Mouse (Mus musculus) kidney, embryonic 16.5 days (tissue): ENCODE measurements around the gene Vps18. TPM values are rescaled to one million over a fixed set of nuclear protein-coding genes. Genes with fewer than 3 reads are reported as not detected.

Experiments
- ATAC-seq: fragments of 200-750 bp; cut with Nextera tagmentation; 2 replicates; pipeline ENCODE4 v1.8.0; 2017; ENCODE audit warnings: moderate TSS enrichment; ENCODE audit not compliant: low FRiP score, low TSS enrichment
- H3K27ac ChIP-seq: fragments of 300-500 bp; sonication (generic); 2 replicates; pipeline ENCODE4 v1.5.1; 2014; ENCODE audit warnings: low read length
- H3K27me3 ChIP-seq: fragments of 300-500 bp; sonication (generic); 2 replicates; pipeline ENCODE4 v1.6.1; 2014; ENCODE audit warnings: low read length, control low read depth, mixed read lengths; ENCODE audit not compliant: insufficient read depth
- H3K36me3 ChIP-seq: fragments of 300-500 bp; sonication (generic); 2 replicates; pipeline ENCODE4 v1.6.1; 2014; ENCODE audit warnings: low read length, control low read depth, mixed read lengths; ENCODE audit not compliant: insufficient read depth
- H3K4me1 ChIP-seq: fragments of 300-500 bp; sonication (generic); 2 replicates; pipeline ENCODE4 v1.6.1; 2014; ENCODE audit warnings: low read length, control low read depth, mixed read lengths; ENCODE audit not compliant: insufficient read depth
- H3K4me2 ChIP-seq: fragments of 300-500 bp; sonication (generic); replicated peaks from 2 replicates; pipeline ENCODE4 v1.6.1; 2014; ENCODE audit warnings: low read depth, low read length
- H3K4me3 ChIP-seq: fragments of 300-500 bp; sonication (generic); 2 replicates; pipeline ENCODE4 v1.5.1; 2014; ENCODE audit warnings: mild to moderate bottlenecking, low read length
- H3K9ac ChIP-seq: fragments of 300-500 bp; sonication (generic); replicated peaks from 2 replicates; pipeline ENCODE4 v1.6.1; 2014; ENCODE audit warnings: low read length
- H3K9me3 ChIP-seq: fragments of 300-500 bp; sonication (generic); 2 replicates; pipeline ENCODE4 v1.6.1; 2016; ENCODE audit warnings: low read length, control low read depth
- WGBS: fragments of 180-500 bp; shearing (Covaris S2); extraction: QIAGEN DNeasy Blood & Tissue Kit; methylation state at CpG from one replicate; pipeline ENCODE4 v1.1.7; 2014; 5-methylcytosine and 5-hydroxymethylcytosine counted together
- polyA plus RNA-seq: library from polyadenylated mRNA; unstranded; fragments of >200 nt; fragmentation: Nextera tagmentation; extraction: Ambion mirVana; gene quantifications from 2 replicates; pipeline ENCODE4 v1.2.1, GENCODE M21; 2015

Vps18 gene
- polyA plus RNA-seq, 1 experiment from 2014 or later, result 23.0 TPM

DNA sequence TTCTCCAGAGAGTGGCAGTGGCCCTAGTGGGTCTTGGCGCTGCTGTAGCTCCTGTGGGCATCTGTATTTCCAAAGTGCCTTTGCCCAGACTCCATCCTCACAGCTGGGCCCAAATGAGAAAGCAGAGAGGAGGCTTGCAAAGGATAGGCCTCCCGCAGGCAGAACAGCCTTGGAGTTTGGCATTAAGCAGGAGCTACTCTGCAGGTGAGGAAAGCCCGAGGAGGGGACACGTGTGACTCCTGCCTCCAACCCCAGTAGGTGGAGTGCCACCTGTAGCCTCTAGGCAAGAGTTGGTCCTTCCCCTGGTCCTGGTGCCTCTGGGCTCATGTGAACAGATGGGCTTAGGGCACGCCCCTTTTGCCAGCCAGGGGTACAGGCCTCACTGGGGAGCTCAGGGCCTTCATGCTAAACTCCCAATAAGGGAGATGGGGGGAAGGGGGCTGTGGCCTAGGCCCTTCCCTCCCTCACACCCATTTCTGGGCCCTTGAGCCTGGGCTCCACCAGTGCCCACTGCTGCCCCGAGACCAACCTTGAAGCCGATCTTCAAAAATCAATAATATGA is 46.5 kb downstream of the Vps18 start:
- no peak overlapping the region for H3K27ac ChIP-seq
- H3K36me3 ChIP-seq, result no peaks in the 10 kb centered on the region
- WGBS, result 77% methylated on average over 7 of the region's 7 CpGs
- H3K27me3 ChIP-seq, result peaks cover 19% of the 10 kb centered on the region
- peak overlapping the region; percentile 1; the same call in 1 of the 2 replicates for H3K4me2 ChIP-seq
- ATAC-seq, result no peak
- no peak overlapping the region for H3K4me3 ChIP-seq
- H3K9ac ChIP-seq, result no peak overlapping the region
- H3K4me1 ChIP-seq, result peaks cover 5% of the 10 kb centered on the region; the same call in 1 of the 2 replicates
- no peaks in the 10 kb centered on the region for H3K9me3 ChIP-seq

DNA sequence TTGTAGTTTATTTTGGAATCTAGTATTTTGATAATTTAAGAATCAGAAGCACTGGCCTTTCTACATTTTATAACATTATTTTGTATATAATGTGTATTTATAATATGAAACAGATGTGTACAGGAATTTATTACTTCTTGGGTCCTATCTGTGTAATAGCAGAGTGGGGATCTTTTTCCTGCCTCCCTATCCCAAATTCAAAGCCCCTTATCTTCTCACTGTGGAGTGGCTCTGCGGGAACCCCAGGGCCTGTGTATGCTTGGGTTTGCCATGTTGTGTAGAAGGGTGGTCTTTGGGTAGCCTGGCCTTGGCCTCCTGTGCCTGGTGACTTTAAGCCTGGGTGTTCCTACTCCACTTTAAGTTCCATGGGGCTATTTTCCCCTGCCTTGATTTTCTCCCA is 47.0 kb downstream of the Vps18 start:
- peak overlapping the region; percentile 61; the same call in 1 of the 2 replicates for H3K27ac ChIP-seq
- no peak overlapping the region for H3K4me3 ChIP-seq
- ATAC-seq, result no peak
- H3K4me2 ChIP-seq, result no peak overlapping the region
- no peaks in the 10 kb centered on the region for H3K9me3 ChIP-seq
- WGBS, result 75% methylated on average over 1 of the region's 1 CpGs
- no peak overlapping the region for H3K9ac ChIP-seq
- peaks cover 14% of the 10 kb centered on the region; the same call in 1 of the 2 replicates for H3K27me3 ChIP-seq
- no peaks in the 10 kb centered on the region for H3K36me3 ChIP-seq
- peaks cover 5% of the 10 kb centered on the region; the same call in 1 of the 2 replicates for H3K4me1 ChIP-seq

DNA sequence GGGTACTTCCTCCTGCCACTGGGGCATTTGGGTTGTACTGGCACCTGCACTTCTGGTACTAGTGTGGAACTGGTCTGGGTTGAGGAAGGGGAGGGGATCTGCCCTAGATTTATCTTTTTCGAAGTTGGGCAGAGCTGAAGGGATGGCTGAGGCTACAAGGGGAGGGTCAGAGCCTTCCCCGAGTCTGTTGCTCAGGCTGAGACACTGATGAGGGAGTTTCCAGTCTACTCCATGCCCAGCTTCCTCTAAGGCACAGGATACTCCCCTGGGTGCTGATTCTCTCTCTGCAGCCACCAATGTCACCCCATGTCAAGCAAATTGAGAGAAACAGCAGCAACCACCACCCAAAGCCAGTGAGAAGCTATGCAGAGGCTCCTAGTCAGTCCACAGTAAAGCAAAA is 47.5 kb downstream of the Vps18 start:
- Histone ChIP-seq H3K4me2 (peak overlapping the region; percentile 26), H3K27me3 (peaks cover 9% of the 10 kb centered on the region; the same call in 1 of the 2 replicates), H3K9me3 (no peaks in the 10 kb centered on the region), H3K9ac (peak overlapping the region; percentile 14; the same call in 1 of the 2 replicates), H3K36me3 (no peaks in the 10 kb centered on the region), H3K4me1 (peaks cover 5% of the 10 kb centered on the region; the same call in 1 of the 2 replicates), H3K4me3 (no peak overlapping the region), H3K27ac (peak overlapping the region; percentile 61)
- WGBS, result 65% methylated on average over 2 of the region's 2 CpGs
- ATAC-seq, result no peak

DNA sequence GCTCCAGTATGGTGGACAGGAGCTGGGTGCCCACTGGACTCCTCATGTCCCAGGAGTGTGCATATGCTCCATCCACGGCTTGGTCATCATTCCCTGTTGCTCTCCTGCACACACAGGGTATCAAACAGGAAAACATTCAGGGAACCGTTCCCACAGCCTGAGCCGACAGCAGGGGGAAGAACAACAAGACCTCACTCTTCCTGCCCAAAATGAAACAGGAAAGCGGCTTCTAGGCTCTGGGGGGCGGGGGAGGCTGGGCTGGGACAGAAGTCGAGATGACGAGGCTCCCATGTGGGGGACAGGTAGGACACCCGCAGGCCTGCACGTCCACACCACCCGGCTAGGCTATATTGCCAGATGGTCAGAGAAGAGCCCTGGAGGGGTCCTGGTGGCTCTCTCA is 47.9 kb downstream of the Vps18 start:
- Histone ChIP-seq H3K36me3 (no peaks in the 10 kb centered on the region), H3K27me3 (peaks cover 6% of the 10 kb centered on the region; the same call in 1 of the 2 replicates), H3K4me1 (peaks cover 5% of the 10 kb centered on the region; the same call in 1 of the 2 replicates), H3K4me3 (no peak overlapping the region), H3K4me2 (peak overlapping the region; percentile 26), H3K9me3 (no peaks in the 10 kb centered on the region), H3K27ac (peak overlapping the region; percentile 61), H3K9ac (peak overlapping the region; percentile 14; the same call in 1 of the 2 replicates)
- peak; percentile 3; the same call in 1 of the 2 replicates for ATAC-seq
- WGBS, result 61% methylated on average over 10 of the region's 10 CpGs

DNA sequence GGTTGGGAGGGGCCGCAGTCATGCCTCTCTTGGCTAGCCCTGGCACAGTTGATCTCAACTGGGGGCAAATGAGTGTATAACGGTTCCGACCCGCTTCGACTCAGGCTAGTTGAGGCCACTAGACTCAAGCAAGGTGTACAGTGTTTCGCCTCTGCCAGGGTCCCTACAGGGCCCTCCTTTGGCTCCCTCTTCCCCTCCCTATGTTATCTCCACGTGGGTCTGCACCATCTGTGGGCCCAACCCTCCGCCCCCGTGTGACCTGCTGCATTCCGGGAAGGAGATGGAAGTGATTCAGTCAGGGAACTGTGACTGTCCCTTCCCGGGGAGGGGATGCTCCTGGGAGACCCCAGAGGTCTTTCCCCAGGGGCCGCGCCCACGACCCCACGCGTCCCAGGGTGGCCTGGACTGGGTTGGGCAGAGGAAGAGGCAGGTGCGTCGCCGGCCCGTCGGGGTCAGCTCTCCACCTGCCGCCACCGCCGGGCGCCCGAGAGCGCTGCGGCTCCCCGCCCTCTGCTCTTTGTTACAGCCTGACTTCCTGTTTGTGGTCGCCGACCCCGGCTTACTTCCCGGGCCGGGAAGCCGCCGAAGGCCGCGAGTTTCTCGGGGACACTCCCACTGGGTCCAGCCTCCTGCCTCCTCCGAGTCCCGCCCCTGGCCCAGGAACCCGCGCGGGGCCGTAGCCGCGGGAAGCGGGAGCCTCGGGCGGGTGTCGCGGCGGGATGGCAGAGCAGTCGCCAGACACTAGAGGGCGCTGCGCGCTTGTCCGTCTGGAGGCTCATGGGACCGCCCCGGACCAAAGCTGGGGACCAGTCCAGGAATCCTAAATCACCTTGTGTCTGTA is 49.1 kb downstream of the Vps18 start:
- H3K9ac ChIP-seq, result peak overlapping the region; percentile 76
- H3K27ac ChIP-seq, result peak overlapping the region; percentile 61
- peak overlapping the region; percentile 74 for H3K4me2 ChIP-seq
- no peaks in the 10 kb centered on the region for H3K36me3 ChIP-seq
- H3K27me3 ChIP-seq, result no peaks in the 10 kb centered on the region
- 8% methylated on average over 52 of the region's 60 CpGs for WGBS
- peaks cover 5% of the 10 kb centered on the region; the same call in 1 of the 2 replicates for H3K4me1 ChIP-seq
- ATAC-seq, result peak; percentile 89
- peak overlapping the region; percentile 60 for H3K4me3 ChIP-seq
- no peaks in the 10 kb centered on the region for H3K9me3 ChIP-seq

DNA sequence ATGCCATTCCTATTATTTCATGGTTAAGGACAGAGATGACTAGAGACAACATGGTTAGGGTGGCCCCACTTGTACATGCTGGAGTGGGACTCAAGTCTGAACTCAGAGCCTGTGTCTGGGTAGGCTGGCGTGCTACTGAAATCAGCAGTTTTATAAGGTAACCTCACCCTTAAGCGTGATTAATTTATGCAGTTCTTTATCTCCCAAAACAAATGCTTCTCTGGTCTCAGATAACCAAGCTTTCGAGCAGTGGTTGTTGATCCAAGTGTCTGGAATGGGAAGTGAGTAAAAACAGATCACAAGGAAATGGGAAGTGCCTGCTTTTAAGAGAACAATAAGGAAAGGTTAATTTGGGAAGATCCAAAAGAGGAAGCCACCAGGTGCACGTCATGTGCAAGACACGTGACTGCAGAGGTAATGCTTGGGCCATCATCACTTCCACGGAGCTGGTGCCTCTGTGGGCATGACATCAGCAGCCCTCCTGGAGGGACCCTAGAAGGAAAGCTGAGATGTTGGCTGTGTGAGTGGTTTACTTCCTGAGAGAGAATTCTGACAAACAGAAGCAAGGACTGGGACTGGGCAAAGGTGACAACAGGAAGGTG is 56.1 kb downstream of the Vps18 start:
- 0 out of 2 replicates have a peak, but pooled peaks have one; percentile 27 for ATAC-seq
- H3K36me3 ChIP-seq, result no peaks in the 10 kb centered on the region
- 31% methylated on average over 6 of the region's 6 CpGs for WGBS
- no peaks in the 10 kb centered on the region for H3K9me3 ChIP-seq
- no peaks in the 10 kb centered on the region; the same call in 1 of the 2 replicates for H3K27me3 ChIP-seq
- no peaks in the 10 kb centered on the region for H3K4me1 ChIP-seq
- no peak overlapping the region for H3K4me3 ChIP-seq
- H3K9ac ChIP-seq, result no peak overlapping the region
- no peak overlapping the region for H3K4me2 ChIP-seq
- no peak overlapping the region for H3K27ac ChIP-seq

Other genes starting within 250 kb of the Vps18 start
- gene Knl1, start 241.6 kb upstream of the Vps18 start, polyA plus RNA-seq, result 38.3 and 47.0 TPM in 2 replicates
- 50.7 and 51.8 TPM in 2 replicates for gene Rad51, start 175.9 kb upstream of the Vps18 start, polyA plus RNA-seq
- gene Rmdn3, start 131.7 kb upstream of the Vps18 start, polyA plus RNA-seq, result 46.4 and 47.0 TPM in 2 replicates
- gene Gchfr, start 121.0 kb upstream of the Vps18 start, polyA plus RNA-seq, result 34.5 and 38.8 TPM in 2 replicates
- gene Gm14137, start 114.2 kb upstream of the Vps18 start, polyA plus RNA-seq, result 0.56 and 0.85 TPM in 2 replicates
- 64.1 and 67.2 TPM in 2 replicates for gene Zfyve19, start 80.1 kb upstream of the Vps18 start, polyA plus RNA-seq
- gene Dnajc17, start 79.9 kb upstream of the Vps18 start, polyA plus RNA-seq, result 21.0 and 21.6 TPM in 2 replicates
- 1.0 and 1.2 TPM in 2 replicates for gene Ppp1r14d, start 58.8 kb upstream of the Vps18 start, polyA plus RNA-seq
- 48.9 and 49.4 TPM in 2 replicates for gene Spint1, start 51.4 kb upstream of the Vps18 start, polyA plus RNA-seq
- 1.8 and 2.3 TPM in 2 replicates for gene Rhov, start 17.5 kb upstream of the Vps18 start, polyA plus RNA-seq
- 12.9 and 13.5 TPM in 2 replicates for gene Dll4, start 37.0 kb downstream of the Vps18 start, polyA plus RNA-seq
- 0.86 and 1.3 TPM in 2 replicates for gene Chac1, start 62.5 kb downstream of the Vps18 start, polyA plus RNA-seq
- gene Ino80, start 188.9 kb downstream of the Vps18 start, polyA plus RNA-seq, result 3.9 and 5.0 TPM in 2 replicates